Mouse (Mus musculus): ENCODE measurements around the gene Aurkc. TPM values are rescaled to one million over a fixed set of nuclear protein-coding genes. Genes with fewer than 3 reads are reported as not detected.
"Not testable (repeated sequence)": the region's sequence is repeated elsewhere in the genome, so short reads cannot be mapped to it uniquely, and the experiment has no call there.

Aurkc gene
- total RNA-seq (2021), result not detected
- long read RNA-seq, experiment 1, result 0 reads
- long read RNA-seq, experiment 2, result 0 reads

GRCm38 (mm10) chr7:6995251-6995650 lies at the start of gene Aurkc:
TSS of gene Aurkc (plus strand) at chr7:6995300.
- not testable (repeated sequence) for DNase-seq

GRCm38 (mm10) chr7:6948061-6948460 lies 47.0 kb upstream of the Aurkc start:
- not testable (repeated sequence) for DNase-seq

GRCm38 (mm10) chr7:6956576-6956975 lies 38.5 kb upstream of the Aurkc start:
- no peak for DNase-seq

GRCm38 (mm10) chr7:6958574-6958973 lies 36.5 kb upstream of the Aurkc start:
- no peak for DNase-seq

- no peak for DNase-seq
Measured at GRCm38 (mm10) chr7:6973566-6973965, 21.5 kb upstream of the Aurkc start.

GRCm38 (mm10) chr7:6976890-6977289 lies 18.2 kb upstream of the Aurkc start:
- no peak for DNase-seq

GRCm38 (mm10) chr7:6998914-6999313 lies 3.8 kb downstream of the Aurkc start:
- DNase-seq, result not testable (repeated sequence)

DNA sequence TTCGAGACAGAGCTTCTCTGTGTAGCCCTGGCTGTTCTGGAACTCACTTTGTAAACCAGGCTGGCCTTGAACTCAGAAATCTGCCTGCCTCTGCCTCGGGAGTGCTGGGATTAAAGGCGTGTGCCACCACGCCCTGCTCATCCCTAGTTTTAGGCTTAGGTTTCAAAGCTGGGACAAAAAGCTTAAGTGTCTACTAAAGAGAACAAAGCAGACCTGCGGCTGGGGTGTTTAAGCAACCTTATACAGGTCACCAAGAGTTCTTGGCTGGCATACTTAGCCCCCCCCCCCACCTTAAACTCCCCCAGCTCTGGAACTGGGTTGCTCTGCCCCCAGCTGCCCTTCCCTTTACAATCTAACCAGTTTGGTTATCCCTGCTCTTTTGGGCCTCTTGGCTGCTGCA lies 10.3 kb downstream of the Aurkc start:
- DNase-seq, result not testable (repeated sequence)

GRCm38 (mm10) chr7:7027445-7027844 lies 32.3 kb downstream of the Aurkc start:
- DNase-seq, result no peak

DNA sequence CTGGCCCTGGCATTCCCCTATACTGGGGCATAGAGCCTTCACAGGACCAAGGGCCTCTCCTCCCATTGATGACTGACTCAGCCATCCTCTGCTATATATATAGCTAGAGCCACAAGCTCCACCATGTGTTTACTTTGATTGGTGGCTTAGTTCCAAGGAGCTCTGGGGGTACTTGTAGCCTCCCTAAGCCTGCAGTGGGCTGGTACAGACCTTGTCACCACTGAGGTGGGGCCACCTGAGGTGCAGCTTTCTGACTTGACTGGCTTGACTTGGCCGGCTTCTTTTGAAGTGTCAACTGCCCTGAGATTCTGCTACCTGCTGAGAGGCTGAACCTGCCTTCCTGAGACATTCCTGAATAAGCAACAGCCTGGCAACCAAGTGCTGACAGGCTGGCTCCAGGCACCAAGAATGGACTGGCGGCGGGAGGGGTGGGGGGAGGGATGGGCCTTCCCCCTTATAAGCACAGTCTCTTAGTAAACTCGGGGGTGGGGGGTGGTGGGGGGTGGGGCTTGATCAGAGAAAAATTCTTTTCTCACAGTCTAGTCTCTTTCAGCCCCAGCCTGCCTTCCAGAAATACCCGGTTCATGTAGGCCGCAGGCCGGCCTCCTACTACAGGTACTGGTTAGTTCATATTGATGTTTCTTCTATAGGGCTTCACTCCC lies 54.7 kb downstream of the Aurkc start:
- not testable (repeated sequence) for DNase-seq

Other genes starting within 250 kb of the Aurkc start
- gene Zfp954, start 126.2 kb downstream of the Aurkc start, total RNA-seq (2021), result 1 to 10 TPM; 8.5 to 8.6 TPM
- gene Zfp773, start 141.5 kb downstream of the Aurkc start, total RNA-seq (2021), result under 1 TPM; 0.27 to 0.64 TPM
- 1 to 10 TPM; 1.6 to 2.7 TPM for gene Zfp418, start 176.0 kb downstream of the Aurkc start, total RNA-seq (2021)
- gene Zfp772, start 214.7 kb downstream of the Aurkc start, total RNA-seq (2021), result 1 to 10 TPM; 3.6 to 4.7 TPM